Mouse (Mus musculus): Measurements from ENCODE around the gene Pkd2. TPM values are rescaled to one million over a fixed set of nuclear protein-coding genes. Genes with fewer than 3 reads are reported as not detected.

The Pkd2 gene
- total and polyA plus RNA-seq, 3 experiments: not detected

DNA sequence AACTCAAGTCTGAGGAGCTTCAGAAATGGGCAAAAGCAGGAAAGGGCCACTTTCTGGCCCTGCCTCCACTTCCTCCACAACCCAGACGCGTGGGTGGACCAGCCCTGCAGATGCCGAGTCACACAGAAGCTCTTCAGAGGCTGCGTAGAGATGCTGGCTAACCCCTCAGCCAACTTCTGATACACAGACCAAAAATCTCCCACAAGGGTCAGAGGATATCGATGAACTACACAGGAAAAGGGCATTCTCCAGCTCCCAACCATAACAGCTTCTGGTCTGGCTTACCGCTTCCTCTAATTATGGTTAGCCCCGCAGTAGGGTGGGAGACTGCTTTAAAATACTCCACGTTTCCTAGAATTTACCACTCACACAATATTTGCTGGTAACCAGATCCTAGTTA lies 33.3 kb upstream of the Pkd2 start:
- Histone ChIP-seq H3K9ac (ENCODE audit: insufficient read depth, low read depth) (no peak overlapping the region), H3K9me3 (replicated peaks; ENCODE audit: low read length) (no peaks in the 10 kb centered on the region), H3K79me2 (replicated peaks; ENCODE audit: control insufficient read depth, extremely low read depth, insufficient read depth, poor library complexity, severe bottlenecking) (no peaks in the 10 kb centered on the region), H3K4me1 (ENCODE audit: control insufficient read depth in 1 of 2, insufficient read depth in 2 of 2) (peaks cover 3 to 4% of the 10 kb centered on the region in 2 experiments; a peak in 2 of 4 replicates), H3K4me3 (replicated peaks in 1 of 3; ENCODE audit: low read depth in 2 of 3, low read length in 2 of 3, poor library complexity in 1 of 3) (no peak overlapping the region), H3K4me2 (ENCODE audit: insufficient read depth, low read depth, poor library complexity, severe bottlenecking) (no peak overlapping the region), H3K36me3 (replicated peaks in 1 of 2; ENCODE audit: control insufficient read depth in 1 of 2, insufficient read depth in 1 of 2, low read length in 1 of 2) (no peaks in the 10 kb centered on the region), H3K27me3 (replicated peaks) (no peaks in the 10 kb centered on the region), H3K27ac (ENCODE audit: insufficient read depth, low read depth) (no peak overlapping the region)
- dilution Hi-C loops (cut with MboI; ENCODE audit: extremely low pct_ligation_motif_present, extremely low pct_unique_long_range_greater_than_20kb, low sequenced_read_pairs): no loop called here
- no peak for DNase-seq (ENCODE audit: extremely low read depth)
- TF ChIP-seq NRF1 (IDR thresholded peaks at IDR 0.05; ENCODE audit: low read depth, low read length) (no peak), TBP (conservative IDR thresholded peaks at IDR 0.05; ENCODE audit: low read depth, low read length) (no peak), ZNF384 (IDR thresholded peaks at IDR 0.05; ENCODE audit: low read depth, low read length) (no peak), E2F4 (IDR thresholded peaks at IDR 0.05; ENCODE audit: insufficient replicate concordance, low read depth, low read length) (no peak), ETS1 (conservative IDR thresholded peaks at IDR 0.05; ENCODE audit: low read depth, low read length) (no peak), IRF4 (IDR thresholded peaks at IDR 0.05; ENCODE audit: low read depth, low read length) (no peak), PAX5 (IDR thresholded peaks at IDR 0.05; ENCODE audit: low read length) (no peak), CTCF (conservative IDR thresholded peaks at IDR 0.05 in 1 of 2, IDR thresholded peaks at IDR 0.05 in 1 of 2; ENCODE audit: low read depth in 2 of 2, low read length in 2 of 2) (no peak), KAT2A (IDR thresholded peaks at IDR 0.05; ENCODE audit: insufficient replicate concordance, low read length) (no peak), BHLHE40 (IDR thresholded peaks at IDR 0.05; ENCODE audit: low read depth, low read length) (no peak), MAZ (IDR thresholded peaks at IDR 0.05; ENCODE audit: low read depth, low read length) (no peak), GABPA (IDR thresholded peaks at IDR 0.05; ENCODE audit: insufficient replicate concordance, low read depth, low read length) (no peak), ZKSCAN1 (IDR thresholded peaks at IDR 0.05; ENCODE audit: borderline replicate concordance, low read depth, low read length) (no peak), CHD1 (IDR thresholded peaks at IDR 0.05; ENCODE audit: low read depth, low read length) (no peak), ZMIZ1 (IDR thresholded peaks at IDR 0.05; ENCODE audit: low read depth, low read length) (no peak), USF1 (IDR thresholded peaks at IDR 0.05; ENCODE audit: low read depth, low read length) (no peak), POLR2AphosphoS2 (IDR thresholded peaks at IDR 0.05; ENCODE audit: low read depth, low read length) (no peak), SMC3 (IDR thresholded peaks at IDR 0.05; ENCODE audit: low read depth, low read length) (no peak)
- in situ Hi-C loops (cut with MboI; ENCODE audit: low pct_ligation_motif_present, low pct_unique_long_range_greater_than_20kb, low sequenced_read_pairs): loop anchor here (25.0 kb wide), 1 partner anchor 214 kb away; the partner anchor contains the start of gene Dmp1

DNA sequence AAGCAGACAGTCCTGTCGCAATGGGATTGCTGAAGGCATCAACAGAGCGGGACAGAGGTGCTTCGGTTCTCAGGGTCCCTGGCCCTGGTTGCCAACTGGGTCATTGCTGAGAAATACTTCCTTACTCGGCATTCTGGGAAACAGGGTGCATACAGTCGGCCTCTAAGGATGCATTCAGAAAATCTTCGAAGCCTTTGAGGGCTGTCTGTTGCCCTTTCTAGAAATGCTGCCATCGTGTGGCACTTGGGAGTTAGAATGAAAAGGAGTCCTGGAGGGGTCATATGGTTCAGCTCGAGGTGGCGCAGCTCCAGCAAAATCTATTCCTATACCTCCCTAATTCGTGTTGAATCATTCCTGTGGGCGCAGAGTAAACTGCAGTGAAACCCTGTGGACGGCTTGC lies 26.4 kb upstream of the Pkd2 start:
- Histone ChIP-seq H3K27me3 (replicated peaks) (no peaks in the 10 kb centered on the region), H3K79me2 (replicated peaks; ENCODE audit: control insufficient read depth, extremely low read depth, insufficient read depth, poor library complexity, severe bottlenecking) (no peaks in the 10 kb centered on the region), H3K4me1 (ENCODE audit: control insufficient read depth in 1 of 2, insufficient read depth in 2 of 2) (peaks cover 3 to 17% of the 10 kb centered on the region in 2 experiments; a peak in 3 of 4 replicates), H3K4me3 (replicated peaks in 1 of 3; ENCODE audit: low read depth in 2 of 3, low read length in 2 of 3, poor library complexity in 1 of 3) (no peak overlapping the region), H3K27ac (ENCODE audit: insufficient read depth, low read depth) (no peak overlapping the region), H3K36me3 (replicated peaks in 1 of 2; ENCODE audit: control insufficient read depth in 1 of 2, insufficient read depth in 1 of 2, low read length in 1 of 2) (peaks cover 0 to 2% of the 10 kb centered on the region in 2 experiments), H3K4me2 (ENCODE audit: insufficient read depth, low read depth, poor library complexity, severe bottlenecking) (no peak overlapping the region), H3K9ac (ENCODE audit: insufficient read depth, low read depth) (no peak overlapping the region), H3K9me3 (replicated peaks; ENCODE audit: low read length) (no peaks in the 10 kb centered on the region)
- TF ChIP-seq UBTF (IDR thresholded peaks at IDR 0.05; ENCODE audit: low read depth, low read length) (no peak), MEF2A (IDR thresholded peaks at IDR 0.05; ENCODE audit: borderline replicate concordance, low read depth, low read length) (no peak), ZC3H11A (IDR thresholded peaks at IDR 0.05; ENCODE audit: low read depth, low read length) (no peak), CTCF (conservative IDR thresholded peaks at IDR 0.05 in 1 of 2, IDR thresholded peaks at IDR 0.05 in 1 of 2; ENCODE audit: low read depth in 2 of 2, low read length in 2 of 2) (peak in 1 of 2 experiments; percentile 63; a peak in 2 of 4 replicates), HCFC1 (IDR thresholded peaks at IDR 0.05; ENCODE audit: low read depth, low read length) (no peak), PAX5 (IDR thresholded peaks at IDR 0.05; ENCODE audit: low read length) (no peak), SMC3 (IDR thresholded peaks at IDR 0.05; ENCODE audit: low read depth, low read length) (peak; percentile 37; the same call in 1 of the 2 replicates)
- peak; percentile 27 for DNase-seq (ENCODE audit: extremely low read depth)
- dilution Hi-C loops (cut with MboI; ENCODE audit: extremely low pct_ligation_motif_present, extremely low pct_unique_long_range_greater_than_20kb, low sequenced_read_pairs) (no loop called here), in situ Hi-C loops (cut with MboI; ENCODE audit: low pct_ligation_motif_present, low pct_unique_long_range_greater_than_20kb, low sequenced_read_pairs) (loop anchor here (25.0 kb wide), 1 partner anchor 221 kb away; the partner anchor contains the start of gene Dmp1)

Data from CH12.LX (cell line).